Mouse (Mus musculus): Measurements from ENCODE around the gene Wnt1. TPM values are rescaled to one million over a fixed set of nuclear protein-coding genes. Genes with fewer than 3 reads are reported as not detected.

Gene Wnt1
- total RNA-seq, 2 experiments from 2014 or later: not detected

DNA sequence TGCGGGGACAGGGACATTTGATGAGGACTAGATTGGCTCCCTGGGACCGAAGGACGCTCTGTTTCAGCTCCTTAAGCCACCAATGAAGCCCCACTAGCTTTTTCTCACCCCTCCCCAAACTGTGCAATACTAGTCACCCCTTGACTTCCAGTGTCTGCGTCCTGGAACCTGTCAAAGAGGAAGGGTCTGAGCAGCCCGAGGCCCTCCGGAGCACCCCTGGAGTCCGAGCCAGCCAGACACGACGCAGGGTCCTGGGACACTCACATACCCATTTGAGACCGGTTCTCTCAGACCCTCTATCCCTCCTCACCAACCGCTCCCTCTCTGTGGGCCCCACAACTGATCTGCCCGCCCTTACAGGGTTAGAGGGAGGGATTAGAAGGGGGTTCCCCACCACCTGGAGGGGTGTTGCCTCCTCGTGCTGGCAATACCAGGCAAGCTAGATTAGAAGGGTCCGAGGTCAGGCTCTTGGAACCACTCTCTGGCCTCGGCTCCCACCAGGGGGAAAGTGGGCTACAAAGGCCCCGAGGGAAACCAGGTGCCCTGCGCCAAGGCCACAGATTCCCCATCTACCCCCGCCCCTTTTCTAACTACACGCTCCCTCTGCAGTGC lies 12.5 kb upstream of the Wnt1 start:
- no peak for DNase-seq (ENCODE audit: low spot score in 2 of 2)
- intact Hi-C loops (cut with DNase I): no loop called here

DNA sequence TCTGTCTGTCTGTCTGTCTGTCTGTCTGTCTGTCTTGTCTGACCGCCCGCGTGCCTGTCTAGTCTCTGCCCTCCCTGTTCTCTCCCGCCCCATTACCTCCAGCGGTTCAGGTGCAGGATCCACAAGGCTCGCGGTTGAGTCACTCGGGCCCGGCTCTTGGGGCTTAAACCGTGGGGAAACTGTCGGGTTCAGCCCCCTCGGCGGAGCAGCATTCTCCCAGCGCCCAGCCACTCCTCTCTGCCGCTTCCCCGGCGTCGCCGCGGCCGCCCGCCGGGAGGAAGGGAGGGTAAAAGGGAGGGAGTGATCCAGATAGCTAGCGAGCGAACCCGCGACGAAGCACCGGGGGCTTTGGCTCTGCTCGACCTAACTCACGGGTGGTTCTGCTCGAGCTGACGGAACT lies 11.9 kb upstream of the Wnt1 start, which contains the start of gene Wnt10b:
Wnt10b (minus strand) TSS at position 389 of the 400 bp plus-strand sequence.
- intact Hi-C loops (cut with DNase I): no loop called here
- DNase-seq (ENCODE audit: low spot score in 2 of 2): no peak

DNA sequence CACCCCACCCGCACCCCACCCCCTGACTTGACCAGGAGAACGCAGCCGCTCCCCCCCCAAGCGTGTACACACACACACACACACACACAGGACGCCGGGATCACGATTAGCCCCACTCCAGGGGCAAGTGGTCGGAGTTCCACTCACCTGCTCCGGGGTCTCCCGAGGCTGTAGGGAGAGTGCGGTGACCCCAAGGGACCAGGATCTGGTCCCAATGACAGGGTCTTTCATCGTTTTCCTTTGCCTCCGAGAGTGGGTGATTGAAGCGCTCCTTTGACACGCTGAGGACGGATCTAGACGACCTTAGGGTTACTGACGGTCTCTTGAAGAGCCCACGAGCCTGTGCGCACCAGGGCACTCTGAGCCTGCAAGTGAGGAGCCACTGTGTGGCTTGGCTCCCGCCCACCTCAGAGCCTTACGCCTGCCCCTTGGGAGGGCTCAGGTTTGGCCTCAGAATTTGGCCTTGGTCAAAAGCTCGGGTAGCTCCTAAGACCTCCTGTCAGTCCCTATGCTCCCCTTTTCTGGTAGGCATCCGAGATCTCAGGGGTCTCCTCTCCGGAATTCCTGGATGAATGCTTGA lies 11.4 kb upstream of the Wnt1 start:
- intact Hi-C loops (cut with DNase I): no loop called here
- DNase-seq (ENCODE audit: low spot score in 2 of 2): no peak

DNA sequence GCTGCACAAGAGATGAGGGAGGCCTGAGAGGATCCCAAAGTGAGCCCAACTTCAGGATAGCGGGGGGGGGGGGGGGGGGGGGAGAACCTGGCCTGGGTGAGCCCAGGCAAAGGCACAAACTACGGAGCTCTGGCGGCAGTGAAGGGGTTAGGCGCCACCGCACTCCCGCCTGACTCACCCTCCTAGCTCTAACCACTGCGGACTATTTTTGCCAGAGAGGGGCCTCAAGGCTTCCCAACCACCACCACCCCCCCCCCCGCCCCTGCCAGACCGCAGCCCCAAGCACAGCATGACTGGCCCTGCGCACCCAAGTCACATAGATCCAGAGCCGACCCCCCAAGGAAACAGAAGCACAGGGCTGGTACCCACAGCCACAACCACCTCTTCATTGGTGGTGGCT lies 10.9 kb upstream of the Wnt1 start:
- intact Hi-C loops (cut with DNase I): no loop called here
- no peak for DNase-seq (ENCODE audit: low spot score in 2 of 2)

DNA sequence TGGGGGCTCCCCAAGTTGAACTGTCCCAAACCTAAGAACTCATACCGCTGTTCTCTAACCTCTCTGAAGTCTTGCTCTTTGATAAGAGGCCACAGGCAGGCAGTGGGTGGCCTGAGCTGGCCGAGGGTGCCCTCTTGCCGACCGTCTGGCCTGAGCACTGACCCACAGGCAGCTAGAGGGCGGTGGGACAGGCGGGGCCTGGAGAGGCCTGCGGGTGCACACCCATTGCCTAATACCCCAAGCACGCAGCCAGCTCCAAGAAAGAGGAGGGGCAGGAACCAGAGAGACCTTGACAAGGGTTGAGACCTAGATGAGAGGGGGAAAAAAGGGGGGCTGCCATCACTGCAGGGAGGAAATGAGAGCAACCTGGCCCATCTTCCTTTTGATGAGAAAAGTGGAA lies 9.6 kb upstream of the Wnt1 start:
- DNase-seq (ENCODE audit: low spot score in 2 of 2): no peak
- intact Hi-C loops (cut with DNase I): no loop called here

DNA sequence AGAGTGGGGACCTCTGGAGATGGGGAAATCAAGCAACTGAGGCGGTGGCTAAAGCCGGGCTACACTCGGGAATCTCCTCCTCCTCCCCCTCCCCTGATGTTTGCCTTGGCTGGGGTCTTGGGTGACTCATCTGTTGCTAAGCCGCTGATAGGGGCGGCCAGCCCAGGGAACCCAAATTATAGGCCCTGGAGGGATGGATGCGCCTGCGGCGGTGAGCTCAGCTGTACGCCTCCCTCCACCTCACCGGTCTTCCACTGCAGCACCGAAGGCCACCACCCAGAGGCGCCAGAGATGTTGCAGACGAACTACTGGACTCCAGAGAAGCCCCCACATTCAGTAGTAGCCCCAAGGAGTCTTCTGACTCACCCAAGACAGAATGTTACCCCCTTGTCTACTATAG lies 9.1 kb upstream of the Wnt1 start:
- DNase-seq (ENCODE audit: low spot score in 2 of 2): no peak
- intact Hi-C loops (cut with DNase I): no loop called here

DNA sequence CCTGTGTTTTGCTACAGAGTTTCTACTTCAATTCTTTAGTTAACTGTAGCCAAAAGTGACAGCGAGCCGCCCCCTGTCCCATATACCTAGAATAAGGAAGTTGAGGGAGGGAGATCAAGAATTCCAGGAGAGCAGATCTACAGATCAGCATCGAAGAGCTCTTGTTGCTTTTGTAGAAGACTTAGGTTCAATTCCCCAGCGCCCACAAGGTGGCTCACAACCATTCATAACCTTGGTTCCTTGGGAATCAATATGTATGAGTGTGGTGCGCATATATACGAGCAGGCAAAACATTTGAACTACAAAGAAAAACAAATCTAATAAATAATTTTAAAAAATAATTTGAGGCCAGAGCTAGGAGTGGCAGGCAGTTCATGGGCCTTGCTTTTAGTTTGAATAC lies 8.5 kb upstream of the Wnt1 start:
- intact Hi-C loops (cut with DNase I): no loop called here
- DNase-seq (ENCODE audit: low spot score in 2 of 2): no peak

DNA sequence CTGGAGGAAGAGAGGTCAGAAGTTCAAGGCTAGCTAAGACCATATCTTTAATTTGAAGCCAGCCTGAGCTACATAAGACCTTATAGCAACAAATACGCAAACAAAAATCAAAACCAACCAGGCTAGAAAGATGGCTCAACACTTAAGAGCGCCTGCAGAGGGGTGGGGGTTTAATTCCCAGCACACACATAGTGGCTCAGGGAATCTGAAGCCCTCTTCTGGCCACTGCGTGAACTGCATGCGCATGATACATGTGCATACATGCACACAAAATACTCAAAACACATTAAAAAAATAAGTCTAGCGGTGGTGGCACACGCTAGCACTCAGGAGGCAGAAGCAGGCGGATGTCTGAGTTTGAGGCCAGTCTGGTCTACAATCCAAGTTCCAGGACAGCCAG lies 3.9 kb upstream of the Wnt1 start:
- DNase-seq (ENCODE audit: low spot score in 2 of 2): no peak
- intact Hi-C loops (cut with DNase I): no loop called here

DNA sequence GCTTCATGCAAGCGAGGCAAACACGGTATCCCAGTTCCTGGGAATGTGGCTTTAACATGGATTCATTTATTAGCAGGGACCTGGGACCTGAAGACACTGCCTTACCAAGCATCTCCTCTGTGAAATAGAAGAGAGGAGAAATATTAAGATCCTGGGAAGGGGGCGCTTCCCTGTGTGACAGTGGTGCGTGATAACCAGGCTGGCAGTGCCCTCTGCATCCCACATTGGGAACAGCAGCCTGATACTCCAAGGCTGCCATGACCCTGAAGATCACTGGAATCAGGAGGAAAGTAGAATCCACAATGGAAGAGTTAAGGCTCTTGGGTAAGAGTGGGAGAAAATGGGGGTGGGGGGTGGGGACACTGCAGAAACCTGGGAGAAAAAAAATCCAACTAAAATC lies 1.7 kb upstream of the Wnt1 start:
- DNase-seq (ENCODE audit: low spot score in 2 of 2): no peak
- intact Hi-C loops (cut with DNase I): loop anchor here (2.0 kb wide), 1 partner anchor 25 kb away; the partner anchor contains the start of gene Arf3

DNA sequence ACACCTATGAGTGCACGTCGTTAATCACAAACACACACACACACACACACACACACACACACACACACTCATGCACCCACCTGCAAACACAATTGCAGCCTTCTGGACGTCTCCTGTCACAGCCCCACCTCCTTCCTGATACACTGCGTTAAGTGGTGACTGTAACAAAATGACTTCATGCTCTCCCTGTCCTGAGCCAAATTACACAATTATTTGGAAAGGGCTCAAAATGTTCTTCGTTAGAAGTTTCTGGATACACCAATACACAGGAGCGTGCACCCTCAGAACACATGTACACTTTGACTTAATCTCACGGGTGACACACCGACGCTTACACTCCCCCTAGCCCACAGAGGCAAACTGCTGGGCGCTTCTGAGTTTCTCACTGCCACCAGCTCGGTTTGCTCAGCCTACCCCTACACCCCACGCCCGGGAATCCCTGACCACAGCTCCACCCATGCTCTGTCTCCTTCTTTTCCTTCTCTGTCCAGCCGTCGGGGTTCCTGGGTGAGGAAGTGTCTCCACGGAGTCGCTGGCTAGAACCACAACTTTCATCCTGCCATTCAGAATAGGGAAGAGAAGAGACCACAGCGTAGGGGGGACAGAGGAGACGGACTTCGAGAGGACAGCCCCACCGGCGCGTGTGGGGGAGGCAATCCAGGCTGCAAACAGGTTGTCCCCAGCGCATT lies 541 bp upstream of the Wnt1 start:
- DNase-seq (ENCODE audit: low spot score in 2 of 2): no peak
- intact Hi-C loops (cut with DNase I): loop anchor here (2.0 kb wide), 1 partner anchor 26 kb away; the partner anchor contains the start of gene Arf3

DNA sequence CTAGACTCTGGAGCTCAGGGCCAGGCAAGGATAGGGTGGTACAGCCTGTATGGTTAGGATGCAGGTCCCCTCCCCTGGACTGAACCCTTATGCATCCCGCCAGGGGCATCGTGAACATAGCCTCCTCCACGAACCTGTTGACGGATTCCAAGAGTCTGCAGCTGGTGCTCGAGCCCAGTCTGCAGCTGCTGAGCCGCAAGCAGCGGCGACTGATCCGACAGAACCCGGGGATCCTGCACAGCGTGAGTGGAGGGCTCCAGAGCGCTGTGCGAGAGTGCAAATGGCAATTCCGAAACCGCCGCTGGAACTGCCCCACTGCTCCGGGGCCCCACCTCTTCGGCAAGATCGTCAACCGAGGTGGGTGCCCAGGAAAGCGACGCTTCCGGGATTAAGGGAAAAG lies 1.1 kb downstream of the Wnt1 start:
- intact Hi-C loops (cut with DNase I): loop anchor here (10.0 kb wide), 1 partner anchor 216 kb away; the partner anchor contains the start of genes 4930415O20Rik and Ccnt1
- DNase-seq (ENCODE audit: low spot score in 2 of 2): no peak

DNA sequence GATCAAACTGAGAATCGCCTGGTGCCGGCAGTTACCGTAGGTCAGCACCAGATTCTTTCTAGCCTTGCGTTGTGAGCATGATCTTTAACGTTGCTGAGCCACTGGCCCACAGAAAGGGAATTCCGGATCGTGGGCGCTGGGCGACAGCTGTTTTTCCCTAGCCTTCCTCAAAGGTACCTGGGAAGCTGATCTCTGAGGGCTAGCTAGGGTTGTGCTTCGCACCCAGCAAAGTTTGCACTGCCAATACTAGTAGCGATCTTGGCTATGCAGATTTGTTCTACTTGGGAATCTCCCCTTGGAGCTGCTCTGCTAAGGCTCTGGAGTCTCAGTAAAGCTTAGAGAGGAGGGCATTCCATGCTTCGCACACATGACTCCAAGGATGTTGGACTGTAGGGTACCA lies 1.6 kb downstream of the Wnt1 start:
- DNase-seq (ENCODE audit: low spot score in 2 of 2): no peak
- intact Hi-C loops (cut with DNase I): loop anchor here (10.0 kb wide), 1 partner anchor 216 kb away; the partner anchor contains the start of genes 4930415O20Rik and Ccnt1

DNA sequence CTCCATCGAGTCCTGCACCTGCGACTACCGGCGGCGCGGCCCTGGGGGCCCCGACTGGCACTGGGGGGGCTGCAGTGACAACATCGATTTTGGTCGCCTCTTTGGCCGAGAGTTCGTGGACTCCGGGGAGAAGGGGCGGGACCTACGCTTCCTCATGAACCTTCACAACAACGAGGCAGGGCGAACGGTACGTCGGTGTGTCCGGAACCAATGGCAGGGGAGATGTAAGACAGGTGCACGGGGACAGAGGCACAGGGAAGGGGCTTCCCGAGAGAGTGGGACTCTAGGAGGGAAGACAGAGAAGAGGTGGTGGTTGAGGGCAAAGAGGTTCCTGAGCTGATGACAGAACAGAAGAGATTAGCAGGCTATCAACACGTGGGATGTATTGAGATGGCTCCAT lies 2.1 kb downstream of the Wnt1 start:
- intact Hi-C loops (cut with DNase I): loop anchor here (10.0 kb wide), 1 partner anchor 217 kb away; the partner anchor contains the start of genes 4930415O20Rik and Ccnt1
- DNase-seq (ENCODE audit: low spot score in 2 of 2): no peak

DNA sequence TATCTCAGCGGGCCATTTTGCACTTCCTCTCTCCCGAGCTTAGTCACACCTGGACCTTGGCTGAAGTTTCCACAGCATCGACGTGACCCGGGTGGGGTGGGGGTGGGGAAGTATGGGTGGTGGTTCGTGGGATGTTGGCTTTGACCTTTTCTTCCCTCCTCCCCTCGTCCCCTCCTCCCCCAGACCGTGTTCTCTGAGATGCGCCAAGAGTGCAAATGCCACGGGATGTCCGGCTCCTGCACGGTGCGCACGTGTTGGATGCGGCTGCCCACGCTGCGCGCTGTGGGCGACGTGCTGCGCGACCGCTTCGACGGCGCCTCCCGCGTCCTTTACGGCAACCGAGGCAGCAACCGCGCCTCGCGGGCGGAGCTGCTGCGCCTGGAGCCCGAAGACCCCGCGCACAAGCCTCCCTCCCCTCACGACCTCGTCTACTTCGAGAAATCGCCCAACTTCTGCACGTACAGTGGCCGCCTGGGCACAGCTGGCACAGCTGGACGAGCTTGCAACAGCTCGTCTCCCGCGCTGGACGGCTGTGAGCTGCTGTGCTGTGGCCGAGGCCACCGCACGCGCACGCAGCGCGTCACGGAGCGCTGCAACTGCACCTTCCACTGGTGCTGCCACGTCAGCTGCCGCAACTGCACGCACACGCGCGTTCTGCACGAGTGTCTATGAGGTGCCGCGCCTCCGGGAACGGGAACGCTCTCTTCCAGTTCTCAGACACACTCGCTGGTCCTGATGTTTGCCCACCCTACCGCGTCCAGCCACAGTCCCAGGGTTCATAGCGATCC lies 2.8 kb downstream of the Wnt1 start:
- DNase-seq (ENCODE audit: low spot score in 2 of 2): peak; percentile 69 to 70
- intact Hi-C loops (cut with DNase I): loop anchor here (10.0 kb wide), 1 partner anchor 218 kb away; the partner anchor contains the start of genes 4930415O20Rik and Ccnt1

DNA sequence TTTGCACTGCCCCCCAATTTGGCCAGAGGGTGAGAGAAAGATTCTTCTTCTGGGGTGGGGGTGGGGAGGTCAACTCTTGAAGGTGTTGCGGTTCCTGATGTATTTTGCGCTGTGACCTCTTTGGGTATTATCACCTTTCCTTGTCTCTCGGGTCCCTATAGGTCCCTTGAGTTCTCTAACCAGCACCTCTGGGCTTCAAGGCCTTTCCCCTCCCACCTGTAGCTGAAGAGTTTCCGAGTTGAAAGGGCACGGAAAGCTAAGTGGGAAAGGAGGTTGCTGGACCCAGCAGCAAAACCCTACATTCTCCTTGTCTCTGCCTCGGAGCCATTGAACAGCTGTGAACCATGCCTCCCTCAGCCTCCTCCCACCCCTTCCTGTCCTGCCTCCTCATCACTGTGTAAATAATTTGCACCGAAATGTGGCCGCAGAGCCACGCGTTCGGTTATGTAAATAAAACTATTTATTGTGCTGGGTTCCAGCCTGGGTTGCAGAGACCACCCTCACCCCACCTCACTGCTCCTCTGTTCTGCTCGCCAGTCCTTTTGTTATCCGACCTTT lies 3.6 kb downstream of the Wnt1 start:
- DNase-seq (ENCODE audit: low spot score in 2 of 2): no peak
- intact Hi-C loops (cut with DNase I): loop anchor here (10.0 kb wide), 1 partner anchor 218 kb away; the partner anchor contains the start of genes 4930415O20Rik and Ccnt1

DNA sequence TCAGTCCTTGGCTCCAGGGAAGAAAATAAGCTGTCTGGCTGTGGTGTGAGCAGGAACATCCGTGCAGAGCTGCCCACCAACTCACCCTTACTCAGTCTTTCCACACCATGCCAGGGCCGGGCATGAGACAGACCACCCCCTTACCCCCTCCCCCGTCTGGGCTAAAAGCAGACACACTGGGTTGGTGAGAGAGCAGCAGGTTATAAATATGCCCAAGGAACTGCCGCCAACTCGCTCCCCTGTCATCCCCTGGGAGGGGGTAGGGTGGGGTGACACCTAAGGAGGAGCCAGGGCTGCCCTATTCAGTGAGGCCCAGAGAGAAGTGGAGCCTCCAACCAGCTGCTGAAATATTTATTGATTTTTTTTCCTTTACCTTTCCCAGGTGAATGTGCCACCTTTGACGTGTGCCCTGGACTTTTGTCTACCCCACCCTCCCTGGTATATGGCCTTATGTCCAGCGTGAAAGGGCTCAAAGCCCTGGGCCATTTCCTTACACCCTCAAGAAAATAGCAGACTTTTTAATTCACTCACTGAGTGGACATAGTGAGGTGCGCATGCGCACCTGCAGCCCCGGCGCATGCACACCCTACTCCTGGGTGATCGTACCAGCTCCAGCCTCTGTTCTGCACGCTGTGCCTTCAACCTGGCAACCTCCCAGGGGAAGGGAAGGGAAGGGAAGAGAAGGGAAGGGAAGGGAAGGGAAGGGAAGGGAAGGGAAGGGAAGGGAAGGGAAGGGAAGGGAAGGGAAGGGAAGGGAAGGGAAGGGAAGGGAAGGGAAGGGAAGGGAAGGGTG lies 7.3 kb downstream of the Wnt1 start:
- peak in 1 of 2 experiments; percentile 59 for DNase-seq (ENCODE audit: low spot score in 2 of 2)
- intact Hi-C loops (cut with DNase I): loop anchor here (10.0 kb wide), 1 partner anchor 222 kb away; the partner anchor contains the start of genes 4930415O20Rik and Ccnt1

DNA sequence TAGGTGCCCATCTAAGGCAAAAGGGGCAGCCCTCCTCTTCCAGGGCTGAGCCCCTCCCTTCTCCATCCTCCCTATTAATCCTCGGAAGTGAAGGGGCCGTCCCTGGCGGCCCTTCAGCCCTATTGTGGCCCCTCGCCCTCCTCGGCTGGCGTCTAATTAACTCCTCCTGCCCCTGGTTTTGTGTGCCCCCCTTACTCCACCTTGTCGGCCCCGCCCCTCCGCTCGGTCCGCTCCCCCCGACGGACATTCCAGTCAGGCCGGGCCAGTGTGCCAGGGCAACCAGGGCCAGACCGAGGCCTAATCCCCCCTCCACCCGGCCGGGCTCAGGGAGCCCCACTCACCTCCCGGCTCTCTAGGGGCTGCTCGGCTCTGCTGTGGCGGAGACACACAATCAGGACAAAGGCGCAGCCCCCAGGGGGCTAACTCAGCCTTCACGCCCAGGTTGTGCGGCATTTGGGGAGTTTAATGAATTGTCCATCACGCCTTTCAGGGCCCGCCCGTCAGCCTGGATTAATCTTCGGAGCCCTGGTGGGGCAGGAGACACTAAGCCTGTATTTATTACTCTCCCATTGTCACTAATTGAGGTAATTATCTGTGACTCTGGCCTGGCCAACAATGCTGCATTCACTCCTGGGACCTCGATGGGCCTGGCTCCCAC lies 8.3 kb downstream of the Wnt1 start:
- no peak for DNase-seq (ENCODE audit: low spot score in 2 of 2)
- intact Hi-C loops (cut with DNase I): loop anchor here (10.0 kb wide), 1 partner anchor 223 kb away; the partner anchor contains the start of genes 4930415O20Rik and Ccnt1

DNA sequence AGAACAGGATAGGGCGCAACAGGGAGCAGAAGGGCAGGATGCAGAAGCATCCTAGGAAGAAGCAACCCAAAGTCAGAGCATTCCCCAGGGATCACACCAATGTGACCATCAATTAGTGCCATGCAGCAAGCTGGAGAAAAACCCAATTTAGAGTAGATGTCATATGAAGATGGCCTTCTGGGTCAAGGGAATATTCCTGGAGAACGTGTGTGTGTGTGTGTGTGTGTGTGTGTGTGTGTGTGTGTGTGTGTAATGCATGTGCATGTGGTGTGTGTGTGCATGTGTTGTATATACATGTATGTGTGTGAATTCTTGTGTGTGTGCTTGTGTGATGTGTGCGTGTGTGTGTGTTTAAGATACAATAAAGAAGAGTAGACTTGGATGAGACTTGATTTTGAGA lies 9.2 kb downstream of the Wnt1 start:
- DNase-seq (ENCODE audit: low spot score in 2 of 2): no peak
- intact Hi-C loops (cut with DNase I): loop anchor here (10.0 kb wide), 1 partner anchor 224 kb away; the partner anchor contains the start of genes 4930415O20Rik and Ccnt1

Measured in left cerebral cortex, postnatal 25 days (tissue).